Mouse (Mus musculus) CD8-positive naive resting alpha-beta T cell, adult 2 months (primary cell): ENCODE measurements around the gene Ace3.

Experiments
- DNase-seq, 2 experiments: peaks; one replicate each; pipeline ENCODE4 v3.0.0; 2022; ENCODE audit warnings: low read depth in 2 of 2, low spot score in 2 of 2

Ace3 gene

GRCm38 (mm10) chr11:105994375-105994774 lies at the start of gene Ace3:
Gene Ace3, plus strand, starts transcription at chr11:105994675.
- DNase-seq = no peak

GRCm38 (mm10) chr11:105944770-105945672 lies 49.5 kb upstream of the Ace3 start:
- DNase-seq = no peak

- no peak for DNase-seq
These were observed 47.8 kb upstream of the Ace3 start for GRCm38 (mm10) chr11:105946694-105947154.

GRCm38 (mm10) chr11:105948255-105948654 lies 46.2 kb upstream of the Ace3 start:
- no peak for DNase-seq

- DNase-seq = no peak
These were observed 44.0 kb upstream of the Ace3 start for GRCm38 (mm10) chr11:105950519-105950918.

- no peak for DNase-seq
These were observed 42.9 kb upstream of the Ace3 start for GRCm38 (mm10) chr11:105951601-105952044.

GRCm38 (mm10) chr11:105952111-105952510 lies 42.4 kb upstream of the Ace3 start:
- no peak for DNase-seq

- DNase-seq = no peak
These were observed 41.5 kb upstream of the Ace3 start, which contains the start of gene Cyb561 for GRCm38 (mm10) chr11:105952911-105953386. Gene Cyb561, minus strand, starts transcription at chr11:105953336.

GRCm38 (mm10) chr11:105953402-105953801 lies 41.1 kb upstream of the Ace3 start:
- DNase-seq = no peak

- no peak for DNase-seq
These were observed 38.6 kb upstream of the Ace3 start for GRCm38 (mm10) chr11:105955815-105956430.

- DNase-seq = no peak
These were observed 37.0 kb upstream of the Ace3 start for GRCm38 (mm10) chr11:105957501-105957900.

- no peak for DNase-seq
These were observed 35.9 kb upstream of the Ace3 start for GRCm38 (mm10) chr11:105958566-105958965.

- no peak for DNase-seq
These were observed 35.1 kb upstream of the Ace3 start for GRCm38 (mm10) chr11:105959355-105959754.

- DNase-seq = no peak
These were observed 29.8 kb upstream of the Ace3 start for GRCm38 (mm10) chr11:105964691-105965090.

GRCm38 (mm10) chr11:105966288-105966687 lies 28.2 kb upstream of the Ace3 start:
- no peak for DNase-seq

- no peak for DNase-seq
These were observed 26.5 kb upstream of the Ace3 start, which contains the start of gene Ace for GRCm38 (mm10) chr11:105967741-105968574. Gene Ace, plus strand, starts transcription at chr11:105967945.

- no peak for DNase-seq
These were observed 25.5 kb upstream of the Ace3 start for GRCm38 (mm10) chr11:105968948-105969347.

GRCm38 (mm10) chr11:105969516-105969915 lies 25.0 kb upstream of the Ace3 start:
- DNase-seq = peak in 1 of 2 experiments; percentile 8

- no peak for DNase-seq
These were observed 19.9 kb upstream of the Ace3 start for GRCm38 (mm10) chr11:105974593-105974992.

- no peak for DNase-seq
These were observed 19.4 kb upstream of the Ace3 start for GRCm38 (mm10) chr11:105975050-105975449.

- no peak for DNase-seq
These were observed 18.8 kb upstream of the Ace3 start for GRCm38 (mm10) chr11:105975636-105976035.
